Mouse (Mus musculus) lung, embryonic 14.5 days (tissue): Measurements from ENCODE around the gene Zfp182. TPM values are rescaled to one million over a fixed set of nuclear protein-coding genes. Genes with fewer than 3 reads are reported as not detected.

Experiments
- ATAC-seq: fragments of 200-750 bp; cut with Nextera tagmentation; 2 replicates; pipeline ENCODE4 v1.8.0; 2017; ENCODE audit warnings: mild to moderate bottlenecking, moderate TSS enrichment, moderate library complexity; ENCODE audit not compliant: insufficient read depth
- DNase-seq: peaks from one replicate; pipeline ENCODE4 v3.0.0-alpha.2; 2015
- H3K27ac ChIP-seq: fragments of 300-500 bp; sonication (generic); 2 replicates; pipeline ENCODE4 v1.5.1; 2014; ENCODE audit warnings: low read depth, mild to moderate bottlenecking, moderate library complexity
- H3K27me3 ChIP-seq: fragments of 300-500 bp; sonication (generic); 2 replicates; pipeline ENCODE4 v1.6.1; 2014; ENCODE audit warnings: low read length, control low read depth; ENCODE audit not compliant: insufficient read depth
- H3K36me3 ChIP-seq: fragments of 300-500 bp; sonication (generic); 2 replicates; pipeline ENCODE4 v1.6.1; 2014; ENCODE audit warnings: control low read depth; ENCODE audit not compliant: insufficient read depth
- H3K4me1 ChIP-seq: fragments of 300-500 bp; sonication (generic); 2 replicates; pipeline ENCODE4 v1.6.1; 2014; ENCODE audit warnings: antibody characterized with exemption, control low read depth; ENCODE audit not compliant: insufficient read depth
- H3K4me2 ChIP-seq: fragments of 300-500 bp; sonication (generic); 2 replicates; pipeline ENCODE4 v1.6.1; 2014; ENCODE audit warnings: mild to moderate bottlenecking
- H3K4me3 ChIP-seq: fragments of 300-500 bp; sonication (generic); 2 replicates; pipeline ENCODE4 v1.5.1; 2014; ENCODE audit warnings: low read depth, low read length
- H3K9ac ChIP-seq: fragments of 300-500 bp; sonication (generic); 2 replicates; pipeline ENCODE4 v1.6.1; 2014
- H3K9me3 ChIP-seq: fragments of 300-500 bp; sonication (generic); 2 replicates; pipeline ENCODE4 v1.6.1; 2016; ENCODE audit warnings: low read depth, low read length, control low read depth
- CTCF ChIP-seq: IDR thresholded peaks from 2 replicates; pipeline ENCODE4 v1.5.1; 2016; ENCODE audit warnings: antibody characterized with exemption, low read depth
- WGBS: fragments of 180-500 bp; shearing (Covaris S2); extraction: QIAGEN DNeasy Blood & Tissue Kit; methylation state at CpG from one replicate; pipeline ENCODE4 v1.1.7; 2014; 5-methylcytosine and 5-hydroxymethylcytosine counted together
- polyA plus RNA-seq: library from polyadenylated mRNA; unstranded; fragments of >200 nt; fragmentation: Nextera tagmentation; extraction: Ambion mirVana; gene quantifications from 2 replicates; pipeline ENCODE4 v1.2.1, GENCODE M21; 2014

Zfp182 gene
- polyA plus RNA-seq: 5.5 and 5.9 TPM in 2 replicates

DNA sequence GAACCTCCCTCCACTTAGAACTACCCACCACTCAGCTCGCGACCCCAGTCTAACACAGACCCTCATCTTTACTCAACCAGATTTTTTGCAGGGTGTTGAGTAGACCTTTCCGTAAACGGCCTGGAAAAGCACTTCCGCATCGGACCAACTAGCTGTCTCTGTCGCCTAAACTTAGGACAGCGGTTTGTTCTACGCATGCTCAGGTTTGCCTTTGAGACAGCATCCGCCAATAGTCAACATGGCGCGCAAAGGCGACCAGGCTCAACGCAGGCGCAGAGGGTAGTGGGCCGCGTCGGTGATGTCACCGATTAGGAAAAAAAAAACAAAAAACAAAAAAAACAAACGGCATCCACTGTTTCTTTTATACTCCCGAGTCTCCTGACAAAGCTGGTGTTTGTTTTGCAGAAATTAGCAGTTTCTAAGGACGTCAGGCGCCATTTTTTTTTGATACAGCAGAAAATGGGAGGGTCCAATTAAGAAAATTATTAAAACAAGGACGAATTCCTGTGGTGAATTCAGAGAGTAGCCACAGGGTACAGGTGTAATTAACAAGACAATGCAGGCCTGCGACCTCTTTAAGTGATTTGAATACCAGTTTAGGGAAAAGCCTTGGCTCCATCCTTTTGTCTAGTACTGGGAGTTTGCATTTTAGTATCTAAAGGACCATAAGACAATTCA is at the start of gene Zfp182:
TSS of gene Zfp182 (minus strand) at position 451 of the 678 bp plus-strand sequence.
- DNase-seq: peak; percentile 88
- H3K36me3 ChIP-seq: no peaks in the 10 kb centered on the region
- no peak for TF ChIP-seq CTCF
- H3K27me3 ChIP-seq: no peaks in the 10 kb centered on the region
- peak; percentile 99 for ATAC-seq
- peak within 1 kb of the TSS; percentile 50 for H3K4me3 ChIP-seq
- 13% methylated on average over 25 of the region's 25 CpGs for WGBS
- H3K4me1 ChIP-seq: no peaks in the 10 kb centered on the region
- H3K9ac ChIP-seq: peak within 1 kb of the TSS; percentile 52
- H3K4me2 ChIP-seq: peak within 1 kb of the TSS; percentile 52
- peak within 1 kb of the TSS; percentile 22; the same call in 1 of the 2 replicates for H3K27ac ChIP-seq
- no peaks in the 10 kb centered on the region for H3K9me3 ChIP-seq

DNA sequence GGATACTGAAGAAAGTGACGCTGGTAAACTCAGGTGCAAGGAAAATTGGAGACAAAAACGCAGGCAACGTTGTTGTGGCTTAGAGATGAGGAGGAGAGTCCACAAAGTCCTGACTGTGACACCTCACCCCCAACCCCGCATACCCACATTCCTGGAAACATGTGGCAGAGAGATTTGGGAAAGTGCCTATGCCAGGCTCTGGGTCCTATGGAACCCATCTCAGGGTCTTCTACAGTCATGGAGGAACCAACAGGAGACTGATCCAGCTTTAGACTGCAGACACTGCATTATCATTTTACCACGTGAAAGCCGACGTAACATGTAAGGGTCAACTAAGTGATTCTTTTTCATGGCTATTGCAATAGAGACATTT is 27.7 kb upstream of the Zfp182 start:
- no peaks in the 10 kb centered on the region for H3K36me3 ChIP-seq
- H3K27me3 ChIP-seq: no peaks in the 10 kb centered on the region
- no peaks in the 10 kb centered on the region for H3K9me3 ChIP-seq
- H3K4me3 ChIP-seq: peak overlapping the region; percentile 41
- no peak for TF ChIP-seq CTCF
- no peak overlapping the region for H3K9ac ChIP-seq
- H3K4me1 ChIP-seq: no peaks in the 10 kb centered on the region
- 0 out of 2 replicates have a peak, but pooled peaks have one; percentile 7 for ATAC-seq
- no peak for DNase-seq
- WGBS: 46% methylated on average over 7 of the region's 7 CpGs
- H3K27ac ChIP-seq: no peak overlapping the region
- H3K4me2 ChIP-seq: peak overlapping the region; percentile 57

DNA sequence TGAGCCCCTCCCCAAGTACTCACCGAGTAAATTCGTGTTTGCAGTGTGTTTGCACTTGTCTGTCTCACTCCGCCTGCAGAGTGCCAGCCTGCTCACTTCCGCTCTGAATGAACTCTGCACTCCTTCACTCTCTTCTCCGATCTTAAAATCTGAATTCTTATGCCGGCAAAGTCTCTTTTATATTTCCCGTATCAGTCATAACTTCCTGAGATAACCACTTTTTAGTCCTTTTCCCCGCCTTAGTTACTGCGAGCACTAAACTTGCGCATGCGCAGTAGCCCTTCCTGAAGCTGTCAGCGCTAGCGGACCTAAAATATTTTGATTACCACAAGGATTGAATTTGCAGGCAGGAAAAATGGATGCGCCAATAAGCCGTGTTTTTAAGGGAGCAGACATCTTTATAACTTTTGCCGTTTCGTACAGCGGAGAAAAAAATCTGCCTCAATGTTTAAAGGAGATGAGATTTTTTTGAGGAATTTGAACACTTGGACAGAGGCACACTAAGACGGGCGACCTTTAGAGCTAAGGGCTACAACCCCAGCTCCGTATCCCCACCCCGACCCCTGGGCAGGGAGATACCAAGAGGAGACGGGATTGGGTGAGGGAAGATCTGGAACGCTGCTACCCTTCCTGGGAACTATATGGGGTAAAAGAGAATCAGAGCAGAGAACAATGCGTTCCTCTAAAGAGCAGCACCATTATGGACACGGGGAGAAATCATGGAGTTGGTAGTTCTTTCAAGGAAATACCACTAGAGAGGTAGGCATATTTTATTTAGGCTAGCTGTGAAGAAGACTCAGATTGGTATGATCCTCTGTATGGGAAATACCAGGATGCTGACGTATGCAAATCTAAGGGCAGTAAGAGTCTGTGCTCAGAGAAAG is 27.1 kb upstream of the Zfp182 start, which contains the start of gene Zfp300:
TSS of gene Zfp300 (minus strand) at position 545 of the 884 bp plus-strand sequence.
- peak; percentile 93 for ATAC-seq
- 14% methylated on average over 27 of the region's 27 CpGs for WGBS
- Histone ChIP-seq H3K9ac (peak within 1 kb of the TSS; percentile 44), H3K27ac (peak within 1 kb of the TSS; percentile 63; the same call in 1 of the 2 replicates), H3K9me3 (no peaks in the 10 kb centered on the region), H3K4me2 (peak within 1 kb of the TSS; percentile 57), H3K27me3 (no peaks in the 10 kb centered on the region), H3K36me3 (no peaks in the 10 kb centered on the region), H3K4me3 (peak within 1 kb of the TSS; percentile 41), H3K4me1 (no peaks in the 10 kb centered on the region)
- DNase-seq: peak; percentile 83
- TF ChIP-seq CTCF: no peak

DNA sequence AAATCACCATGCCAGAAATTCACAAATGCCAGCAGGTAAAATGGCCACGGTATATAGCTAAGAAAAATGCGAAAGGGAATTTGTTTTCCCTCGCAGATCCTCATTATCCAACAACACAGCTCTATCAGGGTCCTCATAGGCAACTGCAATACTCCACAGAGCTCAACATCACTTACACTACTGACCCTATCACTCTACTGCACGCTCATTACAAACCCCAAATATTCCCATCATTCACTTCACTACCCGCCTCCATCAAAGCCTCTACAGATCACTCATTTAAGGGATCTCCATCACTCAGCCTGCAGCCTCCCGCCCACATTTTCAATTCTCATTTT is 26.5 kb upstream of the Zfp182 start:
- Histone ChIP-seq H3K4me1 (no peaks in the 10 kb centered on the region), H3K4me2 (peak overlapping the region; percentile 57), H3K9ac (peak overlapping the region; percentile 44), H3K27me3 (no peaks in the 10 kb centered on the region), H3K9me3 (no peaks in the 10 kb centered on the region; the same call in 1 of the 2 replicates), H3K4me3 (peak overlapping the region; percentile 41), H3K36me3 (no peaks in the 10 kb centered on the region), H3K27ac (no peak overlapping the region)
- ATAC-seq: peak; percentile 72
- TF ChIP-seq CTCF: no peak
- peak; percentile 0 for DNase-seq
- 24% methylated on average over 6 of the region's 6 CpGs for WGBS

DNA sequence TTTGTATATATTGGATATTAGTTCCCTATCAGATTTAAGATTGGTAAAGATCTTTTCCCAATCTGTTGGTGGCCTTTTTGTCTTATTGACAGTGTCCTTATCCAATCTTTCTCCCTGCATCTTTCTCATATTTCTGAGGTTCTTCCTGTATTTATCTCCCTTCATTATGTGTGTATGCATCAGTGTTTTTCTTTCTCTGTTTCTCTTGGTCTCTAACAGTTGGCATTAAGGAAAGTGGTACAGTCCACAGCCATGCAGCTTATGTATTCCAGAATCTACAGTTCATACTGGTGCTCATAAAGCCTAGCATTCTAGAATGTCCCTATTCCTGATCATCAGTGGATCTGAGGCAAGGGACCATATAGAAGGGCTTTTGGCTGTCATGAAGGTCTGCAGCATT is 6.0 kb upstream of the Zfp182 start, which contains the start of gene Spaca5:
TSS of gene Spaca5 (plus strand) at position 301 of the 400 bp plus-strand sequence.
- Histone ChIP-seq H3K4me1 (no peaks in the 10 kb centered on the region), H3K27me3 (no peaks in the 10 kb centered on the region), H3K4me2 (no peak within 1 kb of the TSS), H3K27ac (no peak within 1 kb of the TSS), H3K9me3 (no peaks in the 10 kb centered on the region), H3K36me3 (no peaks in the 10 kb centered on the region), H3K4me3 (no peak within 1 kb of the TSS), H3K9ac (no peak within 1 kb of the TSS)
- TF ChIP-seq CTCF: no peak
- DNase-seq (no peak), ATAC-seq (no peak)

DNA sequence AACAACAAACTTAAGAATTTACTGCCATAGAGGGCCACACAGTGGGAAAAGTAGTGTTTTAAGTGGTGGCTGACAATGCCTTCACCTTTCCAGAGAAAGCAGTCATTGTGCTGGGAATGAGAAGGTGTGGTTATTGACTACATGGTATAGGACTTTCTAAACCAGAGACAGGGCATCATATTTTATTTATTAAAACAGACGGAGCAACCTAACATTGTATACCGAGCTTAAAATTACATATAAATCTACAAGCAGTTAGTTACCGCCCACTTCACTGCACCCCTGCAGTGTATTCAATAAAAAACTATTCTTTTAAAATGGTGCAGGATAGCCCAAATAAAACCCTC is 401 bp upstream of the Zfp182 start:
- H3K4me3 ChIP-seq: peak overlapping the region; percentile 50
- WGBS: 71% methylated on average over 3 of the region's 3 CpGs
- no peak for DNase-seq
- no peak for TF ChIP-seq CTCF
- no peaks in the 10 kb centered on the region for H3K4me1 ChIP-seq
- no peaks in the 10 kb centered on the region for H3K27me3 ChIP-seq
- no peak overlapping the region for H3K9ac ChIP-seq
- no peak overlapping the region for H3K27ac ChIP-seq
- peak; percentile 19; the same call in 1 of the 2 replicates for ATAC-seq
- H3K4me2 ChIP-seq: peak overlapping the region; percentile 46
- H3K36me3 ChIP-seq: no peaks in the 10 kb centered on the region
- no peaks in the 10 kb centered on the region for H3K9me3 ChIP-seq

DNA sequence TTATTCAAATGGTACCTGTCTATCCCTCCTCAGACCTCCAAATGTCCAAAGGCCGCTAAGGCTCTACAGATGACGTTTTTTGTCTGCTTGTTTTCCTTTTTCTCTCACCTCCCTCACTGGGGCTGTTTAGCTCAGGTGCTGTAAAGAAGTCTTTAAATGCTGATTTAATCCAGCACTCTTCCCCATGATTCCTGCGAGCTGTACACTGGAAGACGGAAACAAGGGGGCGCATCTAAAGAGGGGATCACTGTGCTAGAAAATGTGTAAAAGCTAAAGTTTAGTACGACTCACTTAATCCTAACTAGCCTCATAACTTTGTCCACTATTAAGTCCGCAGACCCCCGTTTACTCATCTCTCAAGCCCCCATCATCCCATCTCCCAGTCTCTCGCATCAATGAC is 656 bp downstream of the Zfp182 start:
- ATAC-seq (peak; percentile 69), DNase-seq (peak; percentile 4)
- Histone ChIP-seq H3K4me2 (peak overlapping the region; percentile 52), H3K36me3 (no peaks in the 10 kb centered on the region), H3K4me1 (no peaks in the 10 kb centered on the region), H3K27ac (peak overlapping the region; percentile 22; the same call in 1 of the 2 replicates), H3K4me3 (peak overlapping the region; percentile 50), H3K9me3 (no peaks in the 10 kb centered on the region), H3K9ac (peak overlapping the region; percentile 52), H3K27me3 (no peaks in the 10 kb centered on the region)
- no peak for TF ChIP-seq CTCF
- 15% methylated on average over 9 of the region's 9 CpGs for WGBS
